8 mouse cellular contexts compared by ENCODE assay signal in genomic region chr11:4593491-4593848, GRCm38 (mm10). TPM values are rescaled to one million over a fixed set of nuclear protein-coding genes. Genes with fewer than 3 reads are reported as not detected.
A peak's percentile ranks its signal among the peaks of the same experiment; 100 is the strongest.
DNase-seq lines count a peak whose midpoint lies in the region; ATAC-seq and TF ChIP-seq lines count a peak whose summit lies in the region.

No protein-coding gene starts in this region.

- TF ChIP-seq CTCF in liver, adult 2 months (IDR thresholded peaks at IDR 0.05; ENCODE audit: low read depth, low read length) = no peak

- no peak overlapping the region; the same call in 1 of the 2 replicates for H3K9ac ChIP-seq in liver, adult 2 months (ENCODE audit: low read depth, low read length)
- peak overlapping the region; percentile 26; the same call in 1 of the 2 replicates for H3K9ac ChIP-seq in embryonic facial prominence, embryonic 11.5 days (replicated peaks; ENCODE audit: low read length)
- H3K9ac ChIP-seq in intestine, embryonic 15.5 days = peak overlapping the region; percentile 86; the same call in 1 of the 2 replicates
- peak overlapping the region; percentile 96; the same call in 1 of the 2 replicates for H3K9ac ChIP-seq in neural tube, embryonic 12.5 days

- no peak for TF ChIP-seq POLR2A in liver, adult 2 months (IDR thresholded peaks at IDR 0.05; ENCODE audit: extremely low read depth, insufficient read depth, low read length)

- no peak overlapping the region for H3K27ac ChIP-seq in liver, adult 2 months (replicated peaks; ENCODE audit: insufficient read depth, low read depth, low read length)
- H3K27ac ChIP-seq in embryonic facial prominence, embryonic 11.5 days (replicated peaks; ENCODE audit: low read depth, low read length) = no peak overlapping the region
- H3K27ac ChIP-seq in intestine, embryonic 15.5 days = no peak overlapping the region
- no peak overlapping the region for H3K27ac ChIP-seq in neural tube, embryonic 12.5 days

- peak; percentile 31 for DNase-seq in liver, adult 2 months (ENCODE audit: extremely low read depth, low read depth, low spot score)
- DNase-seq in liver = no peak
- DNase-seq in embryonic facial prominence, embryonic 11.5 days (ENCODE audit: low spot score) = no peak
- no peak for DNase-seq in left cerebral cortex, adult 11 months (ENCODE audit: low spot score)
- DNase-seq in ovary, postnatal 14 days (ENCODE audit: low spot score) = no peak

- peak overlapping the region; percentile 57 for H3K4me2 ChIP-seq in embryonic facial prominence, embryonic 11.5 days (ENCODE audit: low read depth, low read length)
- H3K4me2 ChIP-seq in intestine, embryonic 15.5 days (replicated peaks) = peak overlapping the region; percentile 56
- H3K4me2 ChIP-seq in neural tube, embryonic 12.5 days (replicated peaks) = peak overlapping the region; percentile 64

- WGBS in liver, adult 2 months = 4% methylated on average over 5 of the region's 5 CpGs
- WGBS in embryonic facial prominence, embryonic 11.5 days = 49% methylated on average over 5 of the region's 5 CpGs
- WGBS in intestine, embryonic 15.5 days = 25% methylated on average over 5 of the region's 5 CpGs
- WGBS in neural tube, embryonic 12.5 days = 36% methylated on average over 5 of the region's 5 CpGs

- no peaks in the 10 kb centered on the region for H3K9me3 ChIP-seq in embryonic facial prominence, embryonic 11.5 days (replicated peaks; ENCODE audit: control insufficient read depth, low read length)
- no peaks in the 10 kb centered on the region for H3K9me3 ChIP-seq in intestine, embryonic 15.5 days
- H3K9me3 ChIP-seq in neural tube, embryonic 12.5 days = no peaks in the 10 kb centered on the region

- H3K4me1 ChIP-seq in liver, adult 2 months (ENCODE audit: control insufficient read depth, insufficient read depth, low read length) = peaks cover 16% of the 10 kb centered on the region
- no peaks in the 10 kb centered on the region for H3K4me1 ChIP-seq in embryonic facial prominence, embryonic 11.5 days (ENCODE audit: control insufficient read depth, insufficient read depth, low read length)
- H3K4me1 ChIP-seq in intestine, embryonic 15.5 days (replicated peaks) = peaks cover 3% of the 10 kb centered on the region; the same call in 1 of the 2 replicates
- peaks cover 9% of the 10 kb centered on the region for H3K4me1 ChIP-seq in neural tube, embryonic 12.5 days

- H3K36me3 ChIP-seq in liver, adult 2 months (ENCODE audit: control insufficient read depth, insufficient read depth, low read length) = no peaks in the 10 kb centered on the region
- no peaks in the 10 kb centered on the region for H3K36me3 ChIP-seq in embryonic facial prominence, embryonic 11.5 days (replicated peaks; ENCODE audit: control insufficient read depth, insufficient read depth, low read depth, low read length)
- H3K36me3 ChIP-seq in intestine, embryonic 15.5 days = no peaks in the 10 kb centered on the region
- H3K36me3 ChIP-seq in neural tube, embryonic 12.5 days = no peaks in the 10 kb centered on the region

- no peaks in the 10 kb centered on the region for H3K27me3 ChIP-seq in liver, adult 2 months (ENCODE audit: control insufficient read depth, insufficient read depth, low read length)
- H3K27me3 ChIP-seq in embryonic facial prominence, embryonic 11.5 days (ENCODE audit: control insufficient read depth, insufficient read depth, low read length) = no peaks in the 10 kb centered on the region
- no peaks in the 10 kb centered on the region for H3K27me3 ChIP-seq in intestine, embryonic 15.5 days (replicated peaks)
- H3K27me3 ChIP-seq in neural tube, embryonic 12.5 days (replicated peaks) = no peaks in the 10 kb centered on the region

- peaks cover 29% of the 10 kb centered on the region for H3K79me2 ChIP-seq in liver, adult 2 months (ENCODE audit: control insufficient read depth, insufficient read depth, low read length)

- peak overlapping the region; percentile 26; the same call in 1 of the 2 replicates for H3K4me3 ChIP-seq in liver, adult 2 months (ENCODE audit: insufficient read depth, low read depth, low read length)
- H3K4me3 ChIP-seq in embryonic facial prominence, embryonic 11.5 days (ENCODE audit: low read depth, low read length) = peak overlapping the region; percentile 91
- H3K4me3 ChIP-seq in intestine, embryonic 15.5 days (replicated peaks) = peak overlapping the region; percentile 90
- H3K4me3 ChIP-seq in neural tube, embryonic 12.5 days = peak overlapping the region; percentile 96

- no peak for ATAC-seq in embryonic facial prominence, embryonic 11.5 days (replicated peaks; ENCODE audit: insufficient number of reproducible peaks, low FRiP score, low TSS enrichment, low read depth)
- ATAC-seq in intestine, embryonic 15.5 days = no peak
- ATAC-seq in neural tube, embryonic 12.5 days (ENCODE audit: low FRiP score, low read depth) = no peak
- no peak for ATAC-seq in cerebellum, adult (ENCODE audit: insufficient number of reproducible peaks, low FRiP score, low TSS enrichment)

RNA-seq across cellular contexts. Expression of gene Mtmr3, which starts 1.2 kb away (rescaled TPM):
- total RNA-seq in liver, adult 2 months (2014; rRNA removed) = 19.4 and 22.9 TPM in 2 replicates
- 10.0 and 12.4 TPM in 2 replicates for polyA plus RNA-seq in liver, adult 2 months (2012; rRNA removed)
- 26.8 and 27.5 TPM in 2 replicates for polyA plus RNA-seq in embryonic facial prominence, embryonic 11.5 days (2014; fragmentation: Nextera tagmentation; extraction: Ambion mirVana)
- polyA plus RNA-seq in intestine, embryonic 15.5 days (2015; fragmentation: Nextera tagmentation; extraction: Ambion mirVana) = 20.5 and 21.7 TPM in 2 replicates
- polyA plus RNA-seq in neural tube, embryonic 12.5 days (2016; fragmentation: Nextera tagmentation; extraction: Ambion mirVana) = 38.3 and 42.0 TPM in 2 replicates

RNA-seq across cellular contexts. Expression of gene Gm11032, which starts 26.4 kb away (rescaled TPM):
- not detected in 2 replicates for total RNA-seq in liver, adult 2 months (2014; rRNA removed)
- polyA plus RNA-seq in liver, adult 2 months (2012; rRNA removed) = not detected in 2 replicates
- polyA plus RNA-seq in embryonic facial prominence, embryonic 11.5 days (2014; fragmentation: Nextera tagmentation; extraction: Ambion mirVana) = not detected in 2 replicates
- polyA plus RNA-seq in intestine, embryonic 15.5 days (2015; fragmentation: Nextera tagmentation; extraction: Ambion mirVana) = not detected in 2 replicates
- not detected in 2 replicates for polyA plus RNA-seq in neural tube, embryonic 12.5 days (2016; fragmentation: Nextera tagmentation; extraction: Ambion mirVana)

RNA-seq across cellular contexts. Expression of gene Ascc2, which starts 44.1 kb away (rescaled TPM):
- 8.5 and 12.4 TPM in 2 replicates for total RNA-seq in liver, adult 2 months (2014; rRNA removed)
- 9.7 and 9.9 TPM in 2 replicates for polyA plus RNA-seq in liver, adult 2 months (2012; rRNA removed)
- 36.6 and 37.0 TPM in 2 replicates for polyA plus RNA-seq in embryonic facial prominence, embryonic 11.5 days (2014; fragmentation: Nextera tagmentation; extraction: Ambion mirVana)
- polyA plus RNA-seq in intestine, embryonic 15.5 days (2015; fragmentation: Nextera tagmentation; extraction: Ambion mirVana) = 31.7 and 33.0 TPM in 2 replicates
- polyA plus RNA-seq in neural tube, embryonic 12.5 days (2016; fragmentation: Nextera tagmentation; extraction: Ambion mirVana) = 28.6 and 28.8 TPM in 2 replicates

Comparison
In these comparisons a context has a peak if more than half of its experiments do, and no peak if none do; other contexts are left out.
1. H3K4me3 ChIP-seq: peak in every context shown above with its lines; median percentile 96 in neural tube, embryonic 12.5 days; 91 in embryonic facial prominence, embryonic 11.5 days; 90 in intestine, embryonic 15.5 days; 26 in liver, adult 2 months.